Mouse (Mus musculus): ENCODE data around the gene Chd1. TPM values are rescaled to one million over a fixed set of nuclear protein-coding genes. Genes with fewer than 3 reads are reported as not detected.

Chd1 gene
- polyA plus RNA-seq, 1 experiment from 2014 or later, result 46.9 TPM

DNA sequence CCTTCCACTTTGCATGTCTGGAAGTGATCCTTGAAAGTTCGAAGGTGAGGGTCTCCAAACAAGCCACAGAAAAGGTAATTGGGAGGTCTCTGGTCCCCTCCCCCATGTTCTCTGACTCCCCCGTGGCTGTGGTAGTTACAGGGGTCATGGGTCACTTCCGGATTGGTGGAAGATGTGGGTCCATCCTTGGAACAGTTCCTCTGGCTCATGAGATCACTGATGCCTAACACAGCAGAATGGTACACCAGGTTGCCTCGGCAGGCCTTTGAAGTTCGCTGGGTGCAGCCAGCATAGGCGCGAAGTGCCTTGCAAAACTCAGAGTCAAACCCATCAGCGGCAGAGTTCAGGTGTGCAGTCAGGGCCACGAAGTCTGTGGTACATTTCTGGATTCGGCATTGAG is 116.0 kb downstream of the Chd1 start:
- no peak overlapping the region for H3K9ac ChIP-seq (ENCODE audit: low read length)
- H3K9me3 ChIP-seq (ENCODE audit: control insufficient read depth, low read length), result no peaks in the 10 kb centered on the region
- 84% methylated on average over 10 of the region's 10 CpGs for WGBS

GRCm38 (mm10) chr17:15821706-15822105 is 116.9 kb downstream of the Chd1 start:
- DNase-seq (ENCODE audit: low spot score) (no peak), ATAC-seq (replicated peaks; ENCODE audit: low FRiP score) (no peak)
- H3K4me2 ChIP-seq (ENCODE audit: low read depth, low read length, severe bottlenecking), result no peak overlapping the region
- H3K4me1 ChIP-seq (replicated peaks; ENCODE audit: control insufficient read depth, insufficient read depth, low read length), result no peaks in the 10 kb centered on the region
- WGBS, result 86% methylated on average over 4 of the region's 4 CpGs
- H3K27ac ChIP-seq (ENCODE audit: low read depth, low read length), result no peak overlapping the region
- no peak overlapping the region for H3K4me3 ChIP-seq (ENCODE audit: low read depth, low read length)
- no peaks in the 10 kb centered on the region for H3K36me3 ChIP-seq (ENCODE audit: control insufficient read depth, insufficient read depth, low read length)
- no peaks in the 10 kb centered on the region for H3K27me3 ChIP-seq (ENCODE audit: control insufficient read depth, insufficient read depth, low read length)
- no peak overlapping the region for H3K9ac ChIP-seq (ENCODE audit: low read length)
- no peaks in the 10 kb centered on the region for H3K9me3 ChIP-seq (ENCODE audit: control insufficient read depth, low read length)

More for the DNA sequence above, 116.0 kb downstream of the Chd1 start:
- Histone ChIP-seq H3K36me3 (ENCODE audit: control insufficient read depth, insufficient read depth, low read length) (no peaks in the 10 kb centered on the region; the same call in 1 of the 2 replicates), H3K27me3 (ENCODE audit: control insufficient read depth, insufficient read depth, low read length) (no peaks in the 10 kb centered on the region), H3K4me2 (ENCODE audit: low read depth, low read length, severe bottlenecking) (no peak overlapping the region), H3K4me1 (replicated peaks; ENCODE audit: control insufficient read depth, insufficient read depth, low read length) (no peaks in the 10 kb centered on the region), H3K27ac (ENCODE audit: low read depth, low read length) (no peak overlapping the region), H3K4me3 (ENCODE audit: low read depth, low read length) (no peak overlapping the region)
- ATAC-seq (replicated peaks; ENCODE audit: low FRiP score) (no peak), DNase-seq (ENCODE audit: low spot score) (no peak)

Other genes with a start within 250 kb of the Chd1 start
- gene Psmb1, start 205.2 kb upstream of the Chd1 start, polyA plus RNA-seq (2014; fragmentation: Nextera tagmentation; extraction: Ambion mirVana), result 244 and 247 TPM in 2 replicates
- 79.6 and 80.4 TPM in 2 replicates for gene Tbp, start 205.1 kb upstream of the Chd1 start, polyA plus RNA-seq (2014; fragmentation: Nextera tagmentation; extraction: Ambion mirVana)
- gene Pdcd2, start 177.7 kb upstream of the Chd1 start, polyA plus RNA-seq (2014; fragmentation: Nextera tagmentation; extraction: Ambion mirVana), result 51.6 and 53.0 TPM in 2 replicates
- 1.2 and 1.3 TPM in 2 replicates for gene Prdm9, start 140.6 kb upstream of the Chd1 start, polyA plus RNA-seq (2014; fragmentation: Nextera tagmentation; extraction: Ambion mirVana)
- gene Rgmb, start 126.1 kb downstream of the Chd1 start, polyA plus RNA-seq (2014; fragmentation: Nextera tagmentation; extraction: Ambion mirVana), result 47.6 and 56.5 TPM in 2 replicates

All from forebrain, embryonic 11.5 days (tissue).